Mouse (Mus musculus): ENCODE data around the gene Mrpl41.

GRCm38 (mm10) chr2:24927810-24928479 lies 47.0 kb downstream of the Mrpl41 start:
- no peak for TF ChIP-seq CTCF (IDR thresholded peaks at IDR 0.05; ENCODE audit: low read depth)
- TF ChIP-seq EP300 (IDR thresholded peaks at IDR 0.05; ENCODE audit: low read depth), result no peak
